Mouse (Mus musculus): Measurements from ENCODE around the gene Erbb2. TPM values are rescaled to one million over a fixed set of nuclear protein-coding genes. Genes with fewer than 3 reads are reported as not detected.

Erbb2 gene
- polyA plus RNA-seq, 1 experiment = 105 TPM

- 81% methylated on average over 9 of the region's 9 CpGs for WGBS
- peaks cover 8% of the 10 kb centered on the region for H3K4me1 ChIP-seq (ENCODE audit: control insufficient read depth, insufficient read depth, insufficient read length, low read length)
- H3K36me3 ChIP-seq (ENCODE audit: control insufficient read depth, insufficient read depth, low read length) = no peaks in the 10 kb centered on the region
- H3K27me3 ChIP-seq (ENCODE audit: control insufficient read depth, insufficient read depth, low read length) = peaks cover 5% of the 10 kb centered on the region; the same call in 1 of the 2 replicates
- no peak overlapping the region for H3K27ac ChIP-seq (ENCODE audit: insufficient read depth, low read depth, low read length)
- H3K4me3 ChIP-seq (ENCODE audit: low read depth, low read length) = no peak overlapping the region
- TF ChIP-seq CTCF (IDR thresholded peaks at IDR 0.05; ENCODE audit: extremely low read depth, insufficient read length, insufficient replicate concordance, low read depth, low read length) (no peak), POLR2A (IDR thresholded peaks at IDR 0.05; ENCODE audit: low read depth, low read length) (no peak)
Observed at GRCm38 (mm10) chr11:98475630-98476433, 63.6 kb downstream of the Erbb2 start.

GRCm38 (mm10) chr11:98476434-98476807, 64.2 kb downstream of the Erbb2 start:
- no peak overlapping the region for H3K4me3 ChIP-seq (ENCODE audit: low read depth, low read length)
- TF ChIP-seq CTCF (IDR thresholded peaks at IDR 0.05; ENCODE audit: extremely low read depth, insufficient read length, insufficient replicate concordance, low read depth, low read length) (no peak), POLR2A (IDR thresholded peaks at IDR 0.05; ENCODE audit: low read depth, low read length) (no peak)
- peaks cover 5% of the 10 kb centered on the region; the same call in 1 of the 2 replicates for H3K27me3 ChIP-seq (ENCODE audit: control insufficient read depth, insufficient read depth, low read length)
- WGBS = 63% methylated on average over 4 of the region's 4 CpGs
- H3K36me3 ChIP-seq (ENCODE audit: control insufficient read depth, insufficient read depth, low read length) = no peaks in the 10 kb centered on the region
- H3K4me1 ChIP-seq (ENCODE audit: control insufficient read depth, insufficient read depth, insufficient read length, low read length) = peaks cover 5% of the 10 kb centered on the region; the same call in 1 of the 2 replicates
- H3K27ac ChIP-seq (ENCODE audit: insufficient read depth, low read depth, low read length) = peak overlapping the region; percentile 86

- TF ChIP-seq POLR2A (IDR thresholded peaks at IDR 0.05; ENCODE audit: low read depth, low read length) (no peak), CTCF (IDR thresholded peaks at IDR 0.05; ENCODE audit: extremely low read depth, insufficient read length, insufficient replicate concordance, low read depth, low read length) (no peak)
- Histone ChIP-seq H3K4me3 (ENCODE audit: low read depth, low read length) (peak overlapping the region; percentile 50), H3K4me1 (ENCODE audit: control insufficient read depth, insufficient read depth, insufficient read length, low read length) (peaks cover 2% of the 10 kb centered on the region; the same call in 1 of the 2 replicates), H3K27me3 (ENCODE audit: control insufficient read depth, insufficient read depth, low read length) (peaks cover 5% of the 10 kb centered on the region; the same call in 1 of the 2 replicates), H3K36me3 (ENCODE audit: control insufficient read depth, insufficient read depth, low read length) (no peaks in the 10 kb centered on the region), H3K27ac (ENCODE audit: insufficient read depth, low read depth, low read length) (peak overlapping the region; percentile 86)
- WGBS = 46% methylated on average over 14 of the region's 14 CpGs
Observed at GRCm38 (mm10) chr11:98477011-98477701, 64.9 kb downstream of the Erbb2 start.

- peak overlapping the region; percentile 38; the same call in 1 of the 2 replicates for H3K27ac ChIP-seq (ENCODE audit: insufficient read depth, low read depth, low read length)
- no peaks in the 10 kb centered on the region for H3K4me1 ChIP-seq (ENCODE audit: control insufficient read depth, insufficient read depth, insufficient read length, low read length)
- WGBS = 72% methylated on average over 13 of the region's 13 CpGs
Observed at GRCm38 (mm10) chr11:98479026-98479939, 67.0 kb downstream of the Erbb2 start.

GRCm38 (mm10) chr11:98479940-98480497, 67.7 kb downstream of the Erbb2 start:
- WGBS = 72% methylated on average over 12 of the region's 12 CpGs
- H3K4me3 ChIP-seq (ENCODE audit: low read depth, low read length) = no peak overlapping the region
- no peaks in the 10 kb centered on the region for H3K36me3 ChIP-seq (ENCODE audit: control insufficient read depth, insufficient read depth, low read length)
- H3K27ac ChIP-seq (ENCODE audit: insufficient read depth, low read depth, low read length) = peak overlapping the region; percentile 38; the same call in 1 of the 2 replicates
- no peak for TF ChIP-seq CTCF (IDR thresholded peaks at IDR 0.05; ENCODE audit: extremely low read depth, insufficient read length, insufficient replicate concordance, low read depth, low read length)
- no peak for TF ChIP-seq POLR2A (IDR thresholded peaks at IDR 0.05; ENCODE audit: low read depth, low read length)
- no peaks in the 10 kb centered on the region for H3K4me1 ChIP-seq (ENCODE audit: control insufficient read depth, insufficient read depth, insufficient read length, low read length)
- no peaks in the 10 kb centered on the region; the same call in 1 of the 2 replicates for H3K27me3 ChIP-seq (ENCODE audit: control insufficient read depth, insufficient read depth, low read length)

More at GRCm38 (mm10) chr11:98479026-98479939, 67.0 kb downstream of the Erbb2 start:
- Histone ChIP-seq H3K36me3 (ENCODE audit: control insufficient read depth, insufficient read depth, low read length) (no peaks in the 10 kb centered on the region), H3K4me3 (ENCODE audit: low read depth, low read length) (no peak overlapping the region), H3K27me3 (ENCODE audit: control insufficient read depth, insufficient read depth, low read length) (no peaks in the 10 kb centered on the region; the same call in 1 of the 2 replicates)
- TF ChIP-seq POLR2A (IDR thresholded peaks at IDR 0.05; ENCODE audit: low read depth, low read length) = no peak
- no peak for TF ChIP-seq CTCF (IDR thresholded peaks at IDR 0.05; ENCODE audit: extremely low read depth, insufficient read length, insufficient replicate concordance, low read depth, low read length)

- Histone ChIP-seq H3K36me3 (ENCODE audit: control insufficient read depth, insufficient read depth, low read length) (no peaks in the 10 kb centered on the region), H3K4me3 (ENCODE audit: low read depth, low read length) (no peak overlapping the region), H3K27me3 (ENCODE audit: control insufficient read depth, insufficient read depth, low read length) (no peaks in the 10 kb centered on the region; the same call in 1 of the 2 replicates), H3K27ac (ENCODE audit: insufficient read depth, low read depth, low read length) (no peak overlapping the region), H3K4me1 (ENCODE audit: control insufficient read depth, insufficient read depth, insufficient read length, low read length) (no peaks in the 10 kb centered on the region)
- no peak for TF ChIP-seq POLR2A (IDR thresholded peaks at IDR 0.05; ENCODE audit: low read depth, low read length)
- no peak for TF ChIP-seq CTCF (IDR thresholded peaks at IDR 0.05; ENCODE audit: extremely low read depth, insufficient read length, insufficient replicate concordance, low read depth, low read length)
- 55% methylated on average over 6 of the region's 6 CpGs for WGBS
Observed at GRCm38 (mm10) chr11:98481231-98481630, 69.0 kb downstream of the Erbb2 start.

Measured in small intestine, adult 2 months (tissue).